ENCODE assay signal across 21 mouse cellular contexts in genomic region chr11:48594429-48594828, GRCm38 (mm10).
DNase-seq lines count a peak whose midpoint lies in the region; ATAC-seq and TF ChIP-seq lines count a peak whose summit lies in the region.
"Had no signal": no experiment of that assay in that cellular context is flagged by ENCODE, and none has a peak within 500 bp of the region (broad histone marks: within the 10 kb centered on the region; RNA-seq: fewer than 3 reads in every experiment).

No protein-coding gene starts in this region.

- H3K4me1 ChIP-seq in forebrain, embryonic 13.5 days, result peaks cover 6% of the 10 kb centered on the region; the same call in 1 of the 2 replicates
- peaks cover 4% of the 10 kb centered on the region for H3K4me1 ChIP-seq in forebrain, embryonic 10.5 days
- H3K4me1 ChIP-seq in kidney, postnatal 0 days (replicated peaks; ENCODE audit: insufficient read depth, low read length), result no peaks in the 10 kb centered on the region
- peaks cover 5% of the 10 kb centered on the region; the same call in 1 of the 2 replicates for H3K4me1 ChIP-seq in embryonic facial prominence, embryonic 14.5 days (ENCODE audit: control insufficient read depth, insufficient read depth, low read length)
- peaks cover 4% of the 10 kb centered on the region; the same call in 1 of the 2 replicates for H3K4me1 ChIP-seq in forebrain, postnatal 0 days (ENCODE audit: insufficient read depth)
- no peaks in the 10 kb centered on the region for H3K4me1 ChIP-seq in intestine, embryonic 16.5 days (ENCODE audit: control insufficient read depth, insufficient read depth, low read length)
- H3K4me1 ChIP-seq: heart, embryonic 10.5 days; hindbrain, embryonic 13.5 days; liver, embryonic 12.5 days had no signal

- H3K27ac ChIP-seq in forebrain, embryonic 13.5 days, result no peak overlapping the region
- no peak overlapping the region for H3K27ac ChIP-seq in forebrain, embryonic 10.5 days
- no peak overlapping the region for H3K27ac ChIP-seq in kidney, postnatal 0 days
- no peak overlapping the region for H3K27ac ChIP-seq in embryonic facial prominence, embryonic 14.5 days (replicated peaks; ENCODE audit: low read depth, low read length)
- no peak overlapping the region for H3K27ac ChIP-seq in forebrain, postnatal 0 days (ENCODE audit: low read depth, low read length)
- H3K27ac ChIP-seq in intestine, embryonic 16.5 days (ENCODE audit: low read length), result no peak overlapping the region
- H3K27ac ChIP-seq: heart, embryonic 10.5 days; hindbrain, embryonic 13.5 days; layer of hippocampus, adult 2 months; liver, embryonic 12.5 days; lung, embryonic 15.5 days; macrophage; midbrain, embryonic 10.5 days had no signal

- no peak overlapping the region for H3K4me2 ChIP-seq in forebrain, embryonic 13.5 days
- H3K4me2 ChIP-seq in kidney, postnatal 0 days (ENCODE audit: low read length), result no peak overlapping the region
- no peak overlapping the region for H3K4me2 ChIP-seq in embryonic facial prominence, embryonic 14.5 days (ENCODE audit: low read depth, low read length)
- no peak overlapping the region for H3K4me2 ChIP-seq in forebrain, postnatal 0 days (ENCODE audit: low read depth)
- H3K4me2 ChIP-seq in intestine, embryonic 16.5 days (ENCODE audit: low read depth, low read length), result no peak overlapping the region
- H3K4me2 ChIP-seq: hindbrain, embryonic 13.5 days; liver, embryonic 12.5 days; lung, embryonic 15.5 days had no signal

- ATAC-seq in forebrain, embryonic 13.5 days, result peak; percentile 27; the same call in 1 of the 2 replicates
- ATAC-seq in kidney, postnatal 0 days (replicated peaks; ENCODE audit: low FRiP score, low read depth), result no peak
- peak; percentile 41; the same call in 1 of the 2 replicates for ATAC-seq in embryonic facial prominence, embryonic 14.5 days (ENCODE audit: low read depth)
- peak; percentile 53 for ATAC-seq in forebrain, postnatal 0 days
- no peak for ATAC-seq in intestine, embryonic 16.5 days
- ATAC-seq: liver, embryonic 12.5 days had no signal

- TF ChIP-seq CTCF in kidney, postnatal 0 days (IDR thresholded peaks at IDR 0.05; ENCODE audit: low read depth), result no peak
- no peak for TF ChIP-seq CTCF in forebrain, postnatal 0 days (IDR thresholded peaks at IDR 0.05; ENCODE audit: low read depth)

- no peaks in the 10 kb centered on the region for H3K36me3 ChIP-seq in forebrain, embryonic 13.5 days (ENCODE audit: poor library complexity, severe bottlenecking)
- H3K36me3 ChIP-seq in forebrain, embryonic 10.5 days (replicated peaks), result no peaks in the 10 kb centered on the region
- no peaks in the 10 kb centered on the region for H3K36me3 ChIP-seq in kidney, postnatal 0 days (ENCODE audit: insufficient read depth, low read length)
- H3K36me3 ChIP-seq in embryonic facial prominence, embryonic 14.5 days (ENCODE audit: control insufficient read depth, insufficient read depth, low read length), result no peaks in the 10 kb centered on the region
- no peaks in the 10 kb centered on the region for H3K36me3 ChIP-seq in forebrain, postnatal 0 days (ENCODE audit: insufficient read depth)
- no peaks in the 10 kb centered on the region for H3K36me3 ChIP-seq in intestine, embryonic 16.5 days (ENCODE audit: control insufficient read depth, insufficient read depth, low read length)
- H3K36me3 ChIP-seq: heart, embryonic 10.5 days; hindbrain, embryonic 13.5 days; liver, embryonic 12.5 days; lung, embryonic 15.5 days; midbrain, embryonic 10.5 days had no signal

- DNase-seq in forebrain, embryonic 10.5 days (ENCODE audit: extremely low spot score, low spot score), result no peak
- peak; percentile 21 for DNase-seq in kidney, postnatal 0 days (ENCODE audit: low spot score)
- no peak for DNase-seq in kidney, postnatal 36 days
- peak; percentile 30 for DNase-seq in embryonic facial prominence, embryonic 14.5 days (ENCODE audit: low spot score)
- peak; percentile 14 for DNase-seq in forebrain, postnatal 0 days
- DNase-seq: cerebellum, adult 9-11 months; gastrocnemius, postnatal 25 days; heart, postnatal 14 days; layer of hippocampus, postnatal 36 days; spleen, adult 18-20 months; thymus, postnatal 36 days had no signal

- H3K9me3 ChIP-seq in forebrain, embryonic 13.5 days (replicated peaks), result no peaks in the 10 kb centered on the region
- H3K9me3 ChIP-seq in forebrain, embryonic 10.5 days, result no peaks in the 10 kb centered on the region
- no peaks in the 10 kb centered on the region for H3K9me3 ChIP-seq in kidney, postnatal 0 days (replicated peaks; ENCODE audit: low read length)
- H3K9me3 ChIP-seq in embryonic facial prominence, embryonic 14.5 days (ENCODE audit: control insufficient read depth, low read length), result no peaks in the 10 kb centered on the region
- H3K9me3 ChIP-seq in forebrain, postnatal 0 days (ENCODE audit: low read length), result no peaks in the 10 kb centered on the region
- no peaks in the 10 kb centered on the region for H3K9me3 ChIP-seq in intestine, embryonic 16.5 days (ENCODE audit: control insufficient read depth, low read length)
- H3K9me3 ChIP-seq: heart, embryonic 10.5 days; hindbrain, embryonic 13.5 days; liver, embryonic 12.5 days; lung, embryonic 15.5 days; midbrain, embryonic 10.5 days had no signal

- WGBS in forebrain, embryonic 13.5 days, result 27% methylated on average over 5 of the region's 5 CpGs
- 29% methylated on average over 5 of the region's 5 CpGs for WGBS in forebrain, embryonic 10.5 days
- WGBS in kidney, postnatal 0 days, result 34% methylated on average over 5 of the region's 5 CpGs
- WGBS in embryonic facial prominence, embryonic 14.5 days, result 22% methylated on average over 5 of the region's 5 CpGs
- 21% methylated on average over 5 of the region's 5 CpGs for WGBS in forebrain, postnatal 0 days
- 27% methylated on average over 5 of the region's 5 CpGs for WGBS in intestine, embryonic 16.5 days

- H3K9ac ChIP-seq in forebrain, embryonic 13.5 days, result no peak overlapping the region
- no peak overlapping the region for H3K9ac ChIP-seq in kidney, postnatal 0 days (ENCODE audit: low read depth, low read length)
- H3K9ac ChIP-seq in embryonic facial prominence, embryonic 14.5 days (ENCODE audit: low read depth, low read length), result no peak overlapping the region
- H3K9ac ChIP-seq in forebrain, postnatal 0 days, result no peak overlapping the region
- H3K9ac ChIP-seq in intestine, embryonic 16.5 days (ENCODE audit: low read depth, low read length), result no peak overlapping the region
- H3K9ac ChIP-seq: hindbrain, embryonic 13.5 days; liver, embryonic 12.5 days; lung, embryonic 15.5 days had no signal

- no peaks in the 10 kb centered on the region for H3K27me3 ChIP-seq in forebrain, embryonic 13.5 days
- no peaks in the 10 kb centered on the region for H3K27me3 ChIP-seq in forebrain, embryonic 10.5 days (ENCODE audit: poor library complexity, severe bottlenecking)
- H3K27me3 ChIP-seq in kidney, postnatal 0 days (ENCODE audit: insufficient read depth, low read length), result no peaks in the 10 kb centered on the region
- H3K27me3 ChIP-seq in embryonic facial prominence, embryonic 14.5 days (replicated peaks; ENCODE audit: control insufficient read depth, insufficient read depth, low read length), result no peaks in the 10 kb centered on the region
- no peaks in the 10 kb centered on the region for H3K27me3 ChIP-seq in forebrain, postnatal 0 days (ENCODE audit: insufficient read depth, low read length)
- H3K27me3 ChIP-seq in intestine, embryonic 16.5 days (replicated peaks; ENCODE audit: control insufficient read depth, insufficient read depth, low read length), result no peaks in the 10 kb centered on the region
- H3K27me3 ChIP-seq: hindbrain, embryonic 13.5 days; liver, embryonic 12.5 days; lung, embryonic 15.5 days had no signal

- H3K4me3 ChIP-seq in forebrain, embryonic 13.5 days, result no peak overlapping the region
- no peak overlapping the region for H3K4me3 ChIP-seq in forebrain, embryonic 10.5 days
- H3K4me3 ChIP-seq in kidney, postnatal 0 days (replicated peaks; ENCODE audit: low read depth, low read length), result no peak overlapping the region
- no peak overlapping the region for H3K4me3 ChIP-seq in embryonic facial prominence, embryonic 14.5 days (ENCODE audit: low read depth, low read length)
- no peak overlapping the region for H3K4me3 ChIP-seq in forebrain, postnatal 0 days (ENCODE audit: low read depth, low read length)
- H3K4me3 ChIP-seq in intestine, embryonic 16.5 days (ENCODE audit: low read length), result no peak overlapping the region
- H3K4me3 ChIP-seq: erythroblast, embryonic 14.5 days; heart, embryonic 10.5 days; hindbrain, embryonic 13.5 days; layer of hippocampus, adult 2 months; liver, embryonic 12.5 days; lung, embryonic 15.5 days; midbrain, embryonic 10.5 days had no signal

Comparison
In these comparisons a context has a peak if more than half of its experiments do, and no peak if none do; other contexts are left out.
1. DNase-seq: peak in kidney, postnatal 0 days (single experiment), embryonic facial prominence, embryonic 14.5 days (single experiment) and forebrain, postnatal 0 days (single experiment); none in forebrain, embryonic 10.5 days (single experiment) and kidney, postnatal 36 days (0 of 2).
2. ATAC-seq: peak in forebrain, embryonic 13.5 days (single experiment), embryonic facial prominence, embryonic 14.5 days (single experiment) and forebrain, postnatal 0 days (single experiment); none in kidney, postnatal 0 days (single experiment) and intestine, embryonic 16.5 days (single experiment).